Mouse (Mus musculus) adrenal gland, postnatal 10 days (tissue): Measurements from ENCODE around the gene Vps4b. TPM values are rescaled to one million over a fixed set of nuclear protein-coding genes. Genes with fewer than 3 reads are reported as not detected.

ENCODE experiments used
- DNase-seq: peaks from one replicate; pipeline ENCODE4 v3.0.0; 2021; ENCODE audit warnings: mixed read lengths
- long read RNA-seq, 2 experiments: library from polyadenylated mRNA; stranded (forward); transcript quantifications; one replicate each; pipeline ENCODE4 v2.0.0; 2021
- total RNA-seq, 2 experiments: library from RNA; stranded (reverse); gene quantifications; 2 replicates each; pipeline ENCODE4 v1.2.3; 2021

The Vps4b gene
- 10 to 100 TPM; 89.0 to 95.4 TPM for total RNA-seq
- long read RNA-seq, experiment 1, full-length matches to known transcripts, result 86 of 99 reads
- long read RNA-seq, experiment 1, partial matches to known transcripts, result 5 of 99 reads
- long read RNA-seq, experiment 1, other reads (novel, unspliced or antisense), result 8 of 99 reads
- long read RNA-seq, experiment 2, full-length matches to known transcripts, result 44 of 52 reads
- long read RNA-seq, experiment 2, partial matches to known transcripts, result 3 of 52 reads
- long read RNA-seq, experiment 2, other reads (novel, unspliced or antisense), result 5 of 52 reads

DNA sequence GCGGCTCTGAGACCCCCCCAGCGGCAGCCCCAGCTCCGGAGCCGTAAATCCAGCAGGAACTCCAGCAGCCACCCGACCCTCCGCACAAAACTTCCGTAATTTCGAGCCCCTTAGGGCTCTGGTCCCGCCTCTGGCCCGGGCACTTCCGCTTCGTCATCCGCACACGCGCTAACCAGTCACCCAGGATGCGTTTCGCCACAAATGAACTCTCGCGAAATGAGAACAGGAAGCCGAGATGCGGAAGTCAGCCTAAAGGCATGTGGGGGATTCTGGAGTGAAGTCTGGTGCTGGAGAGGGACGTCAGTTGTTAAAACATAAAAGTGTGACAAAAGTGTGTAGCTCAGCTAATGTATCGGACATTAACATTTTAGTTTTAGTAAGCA lies at the start of gene Vps4b:
TSS of gene Vps4b (minus strand) at position 187 of the 383 bp plus-strand sequence.
- DNase-seq, result peak; percentile 93

DNA sequence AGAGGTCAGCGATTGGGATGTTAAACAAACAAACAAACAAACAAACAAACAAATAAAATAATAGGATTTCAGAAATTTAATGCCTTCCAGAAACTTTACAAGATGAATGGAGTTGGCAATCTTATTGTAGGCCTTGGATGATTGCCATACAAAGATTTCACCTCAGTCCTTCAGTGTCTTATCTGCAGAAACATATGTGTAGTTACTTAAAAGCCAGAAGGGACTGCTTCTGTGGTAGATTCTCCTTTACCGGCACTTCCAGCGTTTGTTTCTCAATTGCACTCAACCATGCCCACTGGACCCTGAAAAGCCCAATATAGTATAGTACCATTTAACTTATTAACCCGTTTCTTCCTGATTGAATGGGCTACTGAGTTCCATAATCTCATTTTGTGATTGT lies 32.3 kb upstream of the Vps4b start:
- DNase-seq, result no peak

DNA sequence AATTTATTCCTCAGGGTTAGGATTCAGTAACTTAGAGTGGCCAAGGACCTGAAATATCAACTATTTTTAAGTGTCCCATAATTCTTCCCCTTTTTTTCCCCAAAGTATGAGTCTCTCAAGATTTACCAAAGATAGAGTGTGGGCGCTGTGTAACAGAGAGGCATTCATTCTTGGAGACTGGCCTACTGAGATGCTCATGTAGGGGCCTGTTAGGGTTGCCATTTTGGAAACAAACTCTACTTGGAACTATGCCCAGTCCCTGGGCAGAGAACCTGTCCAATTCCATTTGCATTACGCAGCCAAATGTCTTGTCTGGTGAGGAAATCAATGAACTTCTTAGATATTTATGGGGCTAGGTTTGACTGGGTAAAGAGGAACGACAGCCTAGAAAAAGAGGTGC lies 25.8 kb upstream of the Vps4b start:
- DNase-seq, result peak; percentile 22

DNA sequence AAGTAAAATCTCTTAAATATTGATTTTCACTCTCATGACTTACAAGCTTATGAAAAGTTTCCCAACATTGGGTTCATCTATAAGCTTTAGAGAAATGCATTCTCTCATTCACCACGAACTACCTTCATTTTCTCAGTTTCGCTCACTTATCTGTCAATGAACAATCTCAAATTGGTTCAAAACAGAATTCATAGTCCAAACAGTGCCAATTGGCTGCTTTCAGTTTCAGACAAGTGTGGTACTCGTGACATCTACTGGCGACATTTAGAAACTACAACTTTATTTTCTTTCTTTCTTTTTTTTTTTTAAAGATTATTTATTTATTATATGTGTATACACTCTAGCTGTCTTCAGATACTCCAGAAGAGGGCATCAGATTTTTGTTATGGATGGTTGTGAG lies 21.8 kb upstream of the Vps4b start:
- DNase-seq, result peak; percentile 10

DNA sequence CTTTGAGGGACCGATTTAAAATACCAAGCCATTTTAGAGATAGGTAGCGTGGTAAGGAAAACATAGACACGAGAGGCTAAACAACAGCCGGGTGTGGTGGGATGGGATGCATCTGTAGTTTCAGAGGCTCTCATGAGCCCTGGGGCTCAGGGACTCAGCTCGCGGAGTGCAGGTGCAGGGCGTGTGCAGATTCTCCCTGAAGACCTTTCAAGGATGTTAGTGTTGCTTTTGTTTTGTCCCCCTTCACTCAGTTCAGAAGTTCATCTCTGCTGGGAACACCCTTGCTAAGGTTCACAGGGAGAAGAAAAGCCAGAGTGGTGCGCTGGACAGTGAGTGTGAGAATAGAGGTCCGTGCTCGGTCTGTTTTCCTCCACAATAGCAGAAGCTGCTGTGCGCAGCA lies 20.2 kb upstream of the Vps4b start:
- no peak for DNase-seq

DNA sequence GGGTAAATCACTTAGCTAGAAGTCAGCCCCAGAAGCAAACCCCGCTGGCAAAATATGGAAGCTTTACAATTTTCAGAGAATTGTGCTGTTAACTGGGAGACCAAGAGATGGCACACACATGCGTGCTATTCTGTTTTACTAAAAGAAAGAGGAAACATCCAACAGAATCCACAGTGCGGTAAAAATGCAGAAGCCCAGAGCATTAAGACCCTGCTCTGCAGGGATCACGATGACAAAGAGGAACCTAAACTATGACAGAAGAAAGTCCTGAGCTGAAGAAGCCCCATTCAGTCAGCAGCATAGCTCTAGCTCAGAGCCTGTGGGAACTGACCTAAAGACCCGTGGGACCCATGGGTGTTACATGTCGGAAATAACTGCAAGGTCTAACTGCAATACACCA lies 18.7 kb upstream of the Vps4b start:
- DNase-seq, result no peak

DNA sequence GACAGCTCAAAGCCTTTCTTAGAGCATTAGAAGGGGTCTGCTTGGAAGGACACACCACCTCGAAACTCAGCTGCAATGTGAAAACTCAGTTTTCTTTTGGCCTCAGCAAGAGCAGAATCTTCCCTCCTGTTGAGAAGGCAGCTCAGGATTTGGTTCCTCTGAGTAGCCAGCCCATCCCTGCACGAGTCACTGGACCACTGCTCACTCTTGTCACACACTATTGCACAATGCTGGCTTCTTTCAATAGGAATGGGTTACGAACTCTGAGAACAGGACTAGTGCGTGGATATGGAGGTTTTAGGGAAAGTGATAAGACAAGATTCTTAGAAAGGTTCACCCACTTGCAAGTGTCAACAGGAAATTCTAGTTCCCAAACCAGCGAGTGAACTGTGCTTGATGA lies 18.3 kb upstream of the Vps4b start:
- DNase-seq, result no peak

DNA sequence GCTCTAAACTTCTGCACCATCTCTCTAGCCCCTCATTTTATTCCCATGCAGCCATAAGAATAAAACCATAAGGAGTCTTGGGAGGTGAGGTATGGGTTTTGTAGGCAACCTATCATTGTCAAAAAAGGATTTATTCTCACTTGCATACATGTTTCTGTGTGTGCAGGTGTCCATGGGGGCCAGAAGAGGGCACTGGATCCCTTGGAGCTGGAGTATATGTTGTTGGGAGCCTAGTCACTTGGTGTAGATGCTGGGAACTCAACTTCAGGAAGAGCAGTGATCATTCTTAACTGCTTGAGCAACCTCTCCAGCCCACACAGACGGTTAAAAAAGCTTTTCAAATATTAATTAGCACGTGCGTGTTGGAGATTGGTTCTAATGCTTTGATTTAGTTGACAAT lies 3.4 kb upstream of the Vps4b start:
- DNase-seq, result no peak

DNA sequence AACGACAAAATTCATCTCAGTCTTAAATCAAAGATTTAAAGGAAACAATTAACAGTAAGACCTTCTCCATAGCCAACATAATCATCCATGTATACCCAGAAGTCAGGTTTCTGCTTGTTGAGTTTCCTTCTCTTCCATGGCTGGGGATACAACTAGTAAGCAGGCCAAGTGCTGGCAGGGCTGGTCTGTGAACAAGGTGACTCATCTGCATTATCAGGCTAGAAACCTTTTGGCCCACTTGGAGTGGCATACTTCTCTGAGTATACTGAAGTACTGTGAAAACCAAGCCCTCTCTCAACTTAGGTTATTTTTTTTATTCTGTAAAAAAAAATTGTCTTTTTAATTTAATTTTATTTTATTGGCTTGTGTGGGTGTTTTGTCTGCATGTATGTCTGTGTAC lies 2.9 kb upstream of the Vps4b start:
- DNase-seq, result no peak

DNA sequence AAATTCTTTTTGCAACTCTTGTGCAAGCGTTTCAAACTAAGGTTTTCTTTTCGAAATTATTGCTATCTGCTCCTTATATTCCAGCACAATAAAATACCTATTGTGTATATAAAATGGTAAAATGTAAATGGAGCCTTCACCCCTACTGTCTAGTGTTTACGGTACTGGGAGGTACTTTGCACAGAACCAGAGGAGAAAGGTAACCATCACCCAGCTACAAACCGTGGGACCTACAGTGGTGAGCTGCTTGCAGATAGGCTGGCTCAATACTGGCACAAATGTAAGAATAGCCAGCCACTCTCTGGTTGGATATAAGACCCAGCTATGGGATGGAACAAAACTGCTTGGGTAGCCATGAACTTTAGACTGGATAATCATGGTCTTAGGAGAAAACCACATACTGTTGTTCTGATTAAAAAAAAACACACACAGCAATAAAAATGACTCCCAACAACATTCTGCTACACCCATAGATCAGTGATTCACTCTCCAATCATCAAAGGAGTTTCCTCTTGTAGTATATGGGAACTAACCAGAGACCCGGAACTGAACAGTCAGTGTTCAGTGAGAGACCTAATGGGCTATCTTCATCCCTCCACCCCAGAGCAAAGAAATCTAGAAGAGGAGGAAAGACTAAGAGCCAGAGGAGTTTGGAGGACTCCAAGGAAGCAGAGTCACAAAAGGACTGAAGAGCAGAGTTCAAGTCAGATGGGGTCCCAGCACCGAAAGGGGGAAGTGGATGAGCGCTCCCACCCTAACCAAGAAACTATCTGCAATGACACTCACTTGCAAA lies 655 bp upstream of the Vps4b start:
- DNase-seq, result no peak

DNA sequence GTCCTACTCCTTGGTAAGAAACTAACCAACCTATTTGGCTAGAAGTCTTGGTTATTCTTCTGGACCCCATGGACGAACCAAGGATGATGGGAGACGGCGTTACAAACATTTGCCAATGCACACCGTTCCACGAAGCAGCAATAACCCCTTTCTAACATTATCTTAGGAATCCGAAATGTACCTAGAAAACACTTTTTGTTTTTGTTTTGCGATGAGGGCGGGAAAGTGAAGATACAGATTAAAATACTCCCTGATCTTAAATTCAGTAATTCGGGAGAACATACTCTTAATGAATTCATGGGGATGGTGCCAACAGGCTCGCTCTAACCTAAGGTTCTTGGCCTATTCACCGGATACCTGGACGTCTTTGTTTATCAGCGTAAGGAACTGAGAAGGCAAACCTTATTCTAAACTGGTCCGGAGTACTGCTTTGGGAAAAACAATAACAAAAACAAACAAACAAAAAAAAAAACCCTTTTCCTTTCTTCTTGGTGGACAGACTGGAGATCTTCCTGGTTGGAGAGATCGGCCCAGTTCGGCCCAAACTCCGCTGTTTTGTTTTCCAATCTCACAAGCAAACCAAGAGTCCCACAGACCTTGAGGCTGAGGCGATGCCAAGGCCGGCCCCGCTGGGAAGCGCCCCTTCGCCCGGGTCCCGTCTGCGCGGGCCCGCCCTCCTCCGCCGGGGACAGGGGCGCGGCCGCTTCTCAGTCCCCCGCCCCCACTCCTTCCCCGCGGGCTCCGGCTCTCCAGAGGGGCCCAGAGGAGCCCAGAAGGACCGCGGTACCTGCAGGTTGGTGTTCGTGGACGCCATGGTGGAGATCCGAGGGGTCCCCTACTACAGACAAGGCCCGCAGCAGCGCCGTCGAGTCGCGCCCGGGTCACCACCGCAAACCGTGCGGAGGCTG lies 640 bp downstream of the Vps4b start:
- peak; percentile 76 for DNase-seq

DNA sequence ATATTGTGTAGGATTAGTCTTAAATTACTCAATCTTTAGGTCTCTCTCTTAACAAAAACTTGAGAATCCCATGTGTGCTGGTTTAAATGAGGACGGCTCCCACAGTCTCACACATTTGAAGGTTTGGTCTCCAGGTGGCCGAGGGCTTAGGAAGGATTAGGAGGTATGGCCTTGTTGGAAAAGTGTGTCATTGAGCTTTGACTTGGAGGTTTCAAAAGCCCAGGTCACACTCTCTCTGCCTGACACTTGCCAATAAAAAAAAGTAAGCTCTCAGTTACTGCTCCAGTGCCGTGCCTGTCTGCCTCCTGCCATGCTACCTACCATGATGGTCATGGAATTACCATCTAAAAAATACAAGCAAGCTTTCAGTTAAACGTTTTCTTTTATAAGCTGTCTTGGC lies 21.6 kb downstream of the Vps4b start:
- no peak for DNase-seq

DNA sequence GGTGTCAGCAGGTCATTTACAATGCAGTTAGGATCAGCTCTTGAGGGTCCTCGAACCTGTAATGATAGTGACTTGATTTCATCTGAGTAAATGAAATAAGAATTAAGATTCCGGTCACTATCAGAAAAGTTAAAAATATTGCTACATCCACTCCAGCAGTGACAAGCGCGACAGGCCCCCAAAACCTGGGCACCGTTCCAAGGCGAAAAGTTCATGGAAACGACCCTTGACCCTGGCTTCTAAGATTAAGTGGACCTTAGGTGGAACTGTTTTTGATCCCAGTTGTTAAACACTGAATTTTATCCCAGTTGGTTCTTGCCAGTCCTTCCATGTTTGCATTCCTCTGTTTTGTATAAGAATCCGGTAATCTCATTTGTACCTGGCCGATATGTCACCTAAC lies 22.4 kb downstream of the Vps4b start:
- peak; percentile 44 for DNase-seq

DNA sequence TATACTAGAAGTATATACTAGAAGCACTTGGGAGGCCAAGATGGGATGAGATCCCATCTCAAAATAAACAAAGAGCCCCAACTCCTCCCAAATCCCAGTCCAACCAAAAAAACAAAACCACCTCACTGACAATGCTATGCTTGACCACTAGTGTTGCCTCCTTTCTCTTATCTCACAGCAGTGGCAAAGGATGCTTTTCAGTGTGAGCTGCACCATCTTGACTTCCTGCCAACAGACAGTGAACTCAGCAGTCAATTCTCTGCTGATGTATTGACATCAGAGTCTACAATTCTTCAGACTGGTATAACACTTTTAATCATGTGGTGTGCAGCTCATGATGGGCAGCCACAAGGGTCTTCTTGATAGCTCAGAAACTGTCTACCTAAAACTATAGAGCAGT lies 27.8 kb downstream of the Vps4b start:
- DNase-seq, result no peak

DNA sequence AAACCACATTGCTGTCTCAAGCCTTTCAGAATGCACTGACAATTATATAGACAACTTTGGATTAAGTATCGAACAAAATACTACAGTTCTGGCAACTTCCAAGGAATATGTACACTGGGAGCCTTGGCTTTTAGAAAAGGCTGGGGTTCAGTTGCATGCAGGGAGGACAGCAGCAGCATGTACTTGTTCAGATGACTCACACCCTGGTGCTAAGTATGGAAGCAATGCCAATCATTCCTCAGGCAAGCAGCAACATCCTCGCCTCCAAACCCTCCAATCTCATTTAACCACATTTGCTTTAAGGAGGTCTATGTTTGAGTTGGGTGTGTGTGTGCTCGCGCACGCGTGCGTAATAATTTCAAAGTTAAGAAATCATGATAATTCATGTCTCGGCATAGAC lies 30.8 kb downstream of the Vps4b start:
- DNase-seq, result no peak

DNA sequence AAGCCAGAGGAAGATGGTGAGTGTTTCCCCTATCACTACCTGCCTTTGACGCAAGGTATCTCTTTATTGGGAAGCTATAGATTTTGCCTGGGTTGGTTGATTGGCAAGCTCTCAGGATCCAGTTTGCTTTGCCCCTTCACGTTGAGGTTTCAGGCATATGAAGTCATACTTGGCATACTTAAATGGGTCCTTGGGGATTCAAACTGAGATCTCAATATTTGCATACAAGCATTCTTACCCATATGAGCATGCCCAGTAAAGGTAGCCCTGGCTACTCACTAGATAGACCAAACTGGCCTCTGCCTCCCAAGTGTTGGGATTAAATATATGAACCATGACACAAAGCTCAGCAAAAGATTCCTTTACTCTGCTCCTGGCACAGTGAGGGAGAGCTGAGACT lies 31.7 kb downstream of the Vps4b start:
- no peak for DNase-seq

DNA sequence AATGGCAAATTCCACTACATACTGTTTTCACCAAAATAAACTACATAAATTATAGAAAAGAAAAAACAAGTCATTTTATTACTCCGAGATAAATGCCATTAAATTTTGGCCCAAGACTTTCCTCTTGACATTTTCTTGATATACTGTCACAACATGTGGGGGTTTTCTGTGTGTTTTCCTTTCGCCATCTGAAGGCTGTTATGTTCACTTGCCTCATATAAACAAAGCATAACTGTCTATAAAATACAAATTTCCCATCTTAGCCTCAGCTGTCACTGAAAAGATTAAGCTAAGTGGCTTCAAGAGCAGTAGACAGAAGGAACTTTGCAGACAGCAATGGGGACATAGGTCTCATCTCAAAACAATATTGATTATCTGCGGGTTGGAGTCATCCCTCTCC lies 32.2 kb downstream of the Vps4b start:
- no peak for DNase-seq

DNA sequence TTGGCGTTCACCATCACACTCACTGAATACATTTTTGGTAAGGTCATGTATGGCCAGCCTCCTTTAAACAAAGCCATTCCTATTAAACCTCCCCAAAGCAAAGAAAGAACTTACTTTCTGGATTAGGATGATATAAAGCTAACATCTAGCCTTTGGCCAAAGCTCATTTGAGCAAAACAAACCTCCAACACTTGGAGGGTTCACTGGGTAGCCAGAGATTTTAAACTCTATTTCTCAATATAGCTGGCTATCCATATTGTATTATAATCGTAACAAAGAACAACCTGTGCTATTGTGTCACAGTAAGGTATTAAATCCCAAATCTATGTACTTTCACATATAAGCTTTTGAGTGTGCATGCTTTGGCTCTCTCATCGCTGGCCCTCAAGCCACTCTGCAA lies 35.8 kb downstream of the Vps4b start:
- DNase-seq, result no peak

DNA sequence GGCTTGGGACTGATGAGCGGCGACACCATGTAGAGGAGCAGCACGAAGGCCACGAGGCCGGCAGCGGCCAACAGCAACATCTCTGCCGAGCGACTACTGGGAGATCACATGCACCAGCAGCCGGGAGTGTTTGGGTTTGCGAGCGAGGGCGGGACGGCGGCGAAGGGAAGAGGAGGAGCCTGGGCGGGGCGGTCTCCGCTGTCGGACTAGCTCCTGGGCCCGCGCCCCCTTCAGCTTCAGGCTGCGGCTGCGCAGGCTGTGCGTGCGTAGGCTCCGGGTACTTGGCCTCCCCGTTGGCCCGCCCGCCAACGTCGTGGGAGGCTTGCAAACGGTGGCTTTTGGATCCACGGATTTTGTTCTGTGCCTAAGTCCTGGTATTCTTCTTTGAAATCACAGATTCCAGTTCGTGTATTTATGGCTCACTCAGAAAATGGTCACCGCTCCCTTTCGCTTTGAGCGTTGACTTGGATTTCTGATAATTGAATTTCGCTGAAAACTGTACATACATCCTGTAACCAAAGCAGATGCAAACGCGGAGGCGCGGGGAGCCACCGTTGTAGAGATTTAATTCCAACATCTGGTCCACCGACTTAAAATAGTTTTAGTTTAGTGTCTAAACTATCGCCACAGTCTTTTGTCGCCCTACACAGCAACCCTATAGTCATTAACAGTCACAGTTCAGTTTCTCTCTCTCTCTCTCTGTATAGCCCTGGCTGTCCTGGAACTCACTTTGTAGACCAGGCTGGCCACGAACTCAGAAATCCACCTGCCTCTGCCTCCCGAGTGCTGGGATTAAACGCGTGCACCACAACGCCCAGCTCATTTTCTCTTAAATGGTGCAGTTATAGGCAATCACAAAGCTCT lies 36.7 kb downstream of the Vps4b start, which contains the start of gene Kdsr:
TSS of gene Kdsr (minus strand) at position 156 of the 864 bp plus-strand sequence.
- DNase-seq, result peak; percentile 98

DNA sequence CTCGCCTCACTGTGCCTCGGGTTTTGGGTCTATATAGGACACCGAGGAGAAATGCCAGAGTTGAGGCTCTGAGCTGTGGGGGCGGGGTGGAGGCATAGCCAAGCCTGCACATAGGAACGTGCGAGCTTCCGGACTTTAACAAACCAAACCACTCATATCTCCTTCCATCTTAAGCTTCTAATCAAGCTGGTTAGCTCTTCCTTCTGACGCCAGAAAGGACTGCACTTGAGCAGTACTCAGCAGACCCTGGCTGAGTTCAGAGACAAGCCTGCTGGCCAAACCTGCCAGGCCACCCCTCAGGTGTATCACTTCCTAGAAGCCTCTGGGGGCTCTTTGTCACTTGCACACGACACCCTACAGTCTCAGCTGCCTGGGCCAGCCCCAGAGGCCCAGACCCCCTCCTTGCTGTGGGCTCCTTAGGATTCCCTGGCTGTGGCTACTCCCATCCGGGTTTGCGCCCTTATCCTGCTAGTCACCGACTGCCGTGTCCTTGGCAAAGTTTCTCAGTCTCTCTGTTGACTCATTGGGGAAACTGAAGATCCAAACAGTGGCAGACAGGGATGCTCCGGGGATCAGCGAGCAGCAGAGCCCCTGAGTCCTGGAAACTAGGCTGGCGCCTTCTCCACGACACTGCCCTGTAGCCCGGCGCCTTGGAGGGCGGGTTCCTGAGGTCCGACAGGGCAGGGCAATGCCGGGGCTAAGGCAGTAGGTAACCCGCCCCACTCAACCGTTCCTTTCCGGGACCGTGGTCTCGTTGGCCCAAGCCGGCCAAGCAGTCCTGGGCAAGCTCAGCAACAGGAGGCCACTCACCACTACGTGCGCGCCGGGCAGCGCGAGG lies 37.6 kb downstream of the Vps4b start:
- peak; percentile 66 for DNase-seq

DNA sequence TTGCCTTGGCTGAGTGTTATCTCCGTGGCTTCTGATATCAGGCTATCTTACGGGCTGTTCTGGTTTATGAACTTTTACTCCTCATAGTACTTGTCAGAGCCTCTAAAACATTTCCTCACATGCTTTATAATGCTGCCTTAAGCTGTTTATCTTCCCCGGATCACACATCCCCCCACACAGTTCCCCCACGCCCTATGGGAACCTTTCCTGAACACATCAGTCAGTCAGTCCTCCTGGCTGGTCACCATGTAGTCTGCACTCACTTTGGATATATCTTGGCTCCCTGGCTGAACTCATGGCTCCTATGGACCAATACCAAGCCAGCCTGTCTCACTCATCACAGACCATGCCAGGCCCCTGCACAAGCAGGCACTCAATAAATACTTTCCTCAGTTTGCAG lies 39.9 kb downstream of the Vps4b start:
- no peak for DNase-seq
